Mouse (Mus musculus): ENCODE data around the gene Tmem116. TPM values are rescaled to one million over a fixed set of nuclear protein-coding genes. Genes with fewer than 3 reads are reported as not detected.

The Tmem116 gene
- total and polyA plus RNA-seq, 3 experiments: 1.3 to 3.2 (median 2.3) TPM

- dilution Hi-C loops (cut with MboI; ENCODE audit: extremely low pct_ligation_motif_present, extremely low pct_unique_long_range_greater_than_20kb, low sequenced_read_pairs) (no loop called here), in situ Hi-C loops (cut with MboI; ENCODE audit: low pct_ligation_motif_present, low pct_unique_long_range_greater_than_20kb, low sequenced_read_pairs) (no loop called here)
- H3K27ac ChIP-seq (ENCODE audit: insufficient read depth, low read depth): peak overlapping the region; percentile 91
- peaks cover 2% of the 10 kb centered on the region for H3K9me3 ChIP-seq (replicated peaks; ENCODE audit: low read length)
- no peak for DNase-seq (ENCODE audit: extremely low read depth)
- H3K9ac ChIP-seq (ENCODE audit: insufficient read depth, low read depth): peak overlapping the region; percentile 10; the same call in 1 of the 2 replicates
- H3K4me3 ChIP-seq (replicated peaks in 1 of 3; ENCODE audit: low read depth in 2 of 3, low read length in 2 of 3, poor library complexity in 1 of 3): peak overlapping the region; percentile 34 to 42 (median 34)
- H3K79me2 ChIP-seq (replicated peaks; ENCODE audit: control insufficient read depth, extremely low read depth, insufficient read depth, poor library complexity, severe bottlenecking): peaks cover 25% of the 10 kb centered on the region
- H3K36me3 ChIP-seq (replicated peaks in 1 of 2; ENCODE audit: control insufficient read depth in 1 of 2, insufficient read depth in 1 of 2, low read length in 1 of 2): peaks cover 37 to 55% of the 10 kb centered on the region in 2 experiments
- H3K27me3 ChIP-seq (replicated peaks): no peaks in the 10 kb centered on the region
- TF ChIP-seq MAFK (IDR thresholded peaks at IDR 0.05; ENCODE audit: insufficient replicate concordance, low read length): no peak
- TF ChIP-seq MXI1 (IDR thresholded peaks at IDR 0.05; ENCODE audit: low read depth, low read length): peak; percentile 6; the same call in 1 of the 2 replicates
- peaks cover 11 to 63% of the 10 kb centered on the region in 2 experiments for H3K4me1 ChIP-seq (ENCODE audit: control insufficient read depth in 1 of 2, insufficient read depth in 2 of 2)
- H3K4me2 ChIP-seq (ENCODE audit: insufficient read depth, low read depth, poor library complexity, severe bottlenecking): peak overlapping the region; percentile 59
Measured at GRCm38 (mm10) chr5:121450476-121450875, 1.2 kb upstream of the Tmem116 start.

- H3K36me3 ChIP-seq (replicated peaks in 1 of 2; ENCODE audit: control insufficient read depth in 1 of 2, insufficient read depth in 1 of 2, low read length in 1 of 2): peaks cover 32 to 48% of the 10 kb centered on the region in 2 experiments
- peak overlapping the region; percentile 61 for H3K4me2 ChIP-seq (ENCODE audit: insufficient read depth, low read depth, poor library complexity, severe bottlenecking)
- peaks cover 25% of the 10 kb centered on the region for H3K79me2 ChIP-seq (replicated peaks; ENCODE audit: control insufficient read depth, extremely low read depth, insufficient read depth, poor library complexity, severe bottlenecking)
- dilution Hi-C loops (cut with MboI; ENCODE audit: extremely low pct_ligation_motif_present, extremely low pct_unique_long_range_greater_than_20kb, low sequenced_read_pairs): no loop called here
- peaks cover 11 to 63% of the 10 kb centered on the region in 2 experiments for H3K4me1 ChIP-seq (ENCODE audit: control insufficient read depth in 1 of 2, insufficient read depth in 2 of 2)
- peak overlapping the region; percentile 78 for H3K9ac ChIP-seq (ENCODE audit: insufficient read depth, low read depth)
- H3K4me3 ChIP-seq (replicated peaks in 1 of 3; ENCODE audit: low read depth in 2 of 3, low read length in 2 of 3, poor library complexity in 1 of 3): peak overlapping the region; percentile 69 to 98 (median 87)
- in situ Hi-C loops (cut with MboI; ENCODE audit: low pct_ligation_motif_present, low pct_unique_long_range_greater_than_20kb, low sequenced_read_pairs): no loop called here
- peak overlapping the region; percentile 87 for H3K27ac ChIP-seq (ENCODE audit: insufficient read depth, low read depth)
- no peaks in the 10 kb centered on the region for H3K27me3 ChIP-seq (replicated peaks)
- peaks cover 2% of the 10 kb centered on the region for H3K9me3 ChIP-seq (replicated peaks; ENCODE audit: low read length)
- peak; percentile 94 for DNase-seq (ENCODE audit: extremely low read depth)
- TF ChIP-seq GABPA (IDR thresholded peaks at IDR 0.05; ENCODE audit: insufficient replicate concordance, low read depth, low read length): no peak
- TF ChIP-seq NELFE (IDR thresholded peaks at IDR 0.05; ENCODE audit: low read depth, low read length): no peak
- TF ChIP-seq ZC3H11A (IDR thresholded peaks at IDR 0.05; ENCODE audit: low read depth, low read length): no peak
- TF ChIP-seq CHD1 (IDR thresholded peaks at IDR 0.05; ENCODE audit: low read depth, low read length): no peak; the same call in 1 of the 2 replicates
- no peak for TF ChIP-seq MAFK (IDR thresholded peaks at IDR 0.05; ENCODE audit: insufficient replicate concordance, low read length)
- TF ChIP-seq POLR2A (IDR thresholded peaks at IDR 0.05; ENCODE audit: low read depth, low read length): peak; percentile 47; the same call in 1 of the 2 replicates
- TF ChIP-seq ZNF384 (IDR thresholded peaks at IDR 0.05; ENCODE audit: low read depth, low read length): peak; percentile 79
- no peak for TF ChIP-seq SMC3 (IDR thresholded peaks at IDR 0.05; ENCODE audit: low read depth, low read length)
- peak; percentile 71; the same call in 1 of the 2 replicates for TF ChIP-seq MAZ (IDR thresholded peaks at IDR 0.05; ENCODE audit: low read depth, low read length)
- no peak for TF ChIP-seq KAT2A (IDR thresholded peaks at IDR 0.05; ENCODE audit: insufficient replicate concordance, low read length)
- peak; percentile 92 for TF ChIP-seq MYC (IDR thresholded peaks at IDR 0.05; ENCODE audit: low read depth, low read length)
- no peak for TF ChIP-seq RCOR1 (conservative IDR thresholded peaks at IDR 0.05; ENCODE audit: low read depth, low read length)
- TF ChIP-seq EP300 (IDR thresholded peaks at IDR 0.05; ENCODE audit: low read length): peak; percentile 96
- peak; percentile 52 for TF ChIP-seq ELF1 (IDR thresholded peaks at IDR 0.05; ENCODE audit: low read depth, low read length)
- peak; percentile 72; the same call in 1 of the 2 replicates for TF ChIP-seq BHLHE40 (IDR thresholded peaks at IDR 0.05; ENCODE audit: low read depth, low read length)
- no peak for TF ChIP-seq USF1 (IDR thresholded peaks at IDR 0.05; ENCODE audit: low read depth, low read length)
- peak; percentile 96 for TF ChIP-seq MXI1 (IDR thresholded peaks at IDR 0.05; ENCODE audit: low read depth, low read length)
- TF ChIP-seq SIN3A (IDR thresholded peaks at IDR 0.05; ENCODE audit: low read length): peak; percentile 97
- TF ChIP-seq RAD21 (IDR thresholded peaks at IDR 0.05; ENCODE audit: low read depth, low read length): no peak
- TF ChIP-seq JUN (IDR thresholded peaks at IDR 0.05; ENCODE audit: insufficient read depth, low read depth, low read length): peak; percentile 70
- TF ChIP-seq TCF12 (IDR thresholded peaks at IDR 0.05; ENCODE audit: low read depth, low read length): peak; percentile 73
- TF ChIP-seq IRF4 (IDR thresholded peaks at IDR 0.05; ENCODE audit: low read depth, low read length): peak; percentile 98
- TF ChIP-seq MEF2A (IDR thresholded peaks at IDR 0.05; ENCODE audit: borderline replicate concordance, low read depth, low read length): peak; percentile 90
- TF ChIP-seq ETS1 (conservative IDR thresholded peaks at IDR 0.05; ENCODE audit: low read depth, low read length): peak; percentile 73
- TF ChIP-seq MAX (IDR thresholded peaks at IDR 0.05; ENCODE audit: low read length): peak; percentile 52; the same call in 1 of the 2 replicates
- TF ChIP-seq CTCF (conservative IDR thresholded peaks at IDR 0.05 in 1 of 2, IDR thresholded peaks at IDR 0.05 in 1 of 2; ENCODE audit: low read depth in 2 of 2, low read length in 2 of 2): no peak
- no peak for TF ChIP-seq E2F4 (IDR thresholded peaks at IDR 0.05; ENCODE audit: insufficient replicate concordance, low read depth, low read length)
- no peak for TF ChIP-seq USF2 (conservative IDR thresholded peaks at IDR 0.05; ENCODE audit: low read depth, low read length)
- no peak; the same call in 1 of the 2 replicates for TF ChIP-seq HCFC1 (IDR thresholded peaks at IDR 0.05; ENCODE audit: low read depth, low read length)
- TF ChIP-seq POLR2AphosphoS2 (IDR thresholded peaks at IDR 0.05; ENCODE audit: low read depth, low read length): no peak
- no peak for TF ChIP-seq PAX5 (IDR thresholded peaks at IDR 0.05; ENCODE audit: low read length)
- TF ChIP-seq UBTF (IDR thresholded peaks at IDR 0.05; ENCODE audit: low read depth, low read length): peak; percentile 67; the same call in 1 of the 2 replicates
Measured at GRCm38 (mm10) chr5:121451203-121451602, 490 bp upstream of the Tmem116 start.

Data from CH12.LX (cell line).